Mouse (Mus musculus) v-Abl transformed pro-B cells (cell line): ENCODE measurements around the gene Npepps.
"Not testable (repeated sequence)": the region's sequence is repeated elsewhere in the genome, so short reads cannot be mapped to it uniquely, and the experiment has no call there.

Experiments used
- in situ Hi-C, 2 experiments: fragments of 400-800 bp; cut with MboI; formaldehyde crosslinking; loops; one replicate each; pipeline ENCODE4 v1.15.1; 2025; ENCODE audit not compliant: unreplicated experiment in 2 of 2

Npepps gene

GRCm38 (mm10) chr11:97249649-97250048, 30.8 kb downstream of the Npepps start:
- in situ Hi-C loops: not testable (repeated sequence)

DNA sequence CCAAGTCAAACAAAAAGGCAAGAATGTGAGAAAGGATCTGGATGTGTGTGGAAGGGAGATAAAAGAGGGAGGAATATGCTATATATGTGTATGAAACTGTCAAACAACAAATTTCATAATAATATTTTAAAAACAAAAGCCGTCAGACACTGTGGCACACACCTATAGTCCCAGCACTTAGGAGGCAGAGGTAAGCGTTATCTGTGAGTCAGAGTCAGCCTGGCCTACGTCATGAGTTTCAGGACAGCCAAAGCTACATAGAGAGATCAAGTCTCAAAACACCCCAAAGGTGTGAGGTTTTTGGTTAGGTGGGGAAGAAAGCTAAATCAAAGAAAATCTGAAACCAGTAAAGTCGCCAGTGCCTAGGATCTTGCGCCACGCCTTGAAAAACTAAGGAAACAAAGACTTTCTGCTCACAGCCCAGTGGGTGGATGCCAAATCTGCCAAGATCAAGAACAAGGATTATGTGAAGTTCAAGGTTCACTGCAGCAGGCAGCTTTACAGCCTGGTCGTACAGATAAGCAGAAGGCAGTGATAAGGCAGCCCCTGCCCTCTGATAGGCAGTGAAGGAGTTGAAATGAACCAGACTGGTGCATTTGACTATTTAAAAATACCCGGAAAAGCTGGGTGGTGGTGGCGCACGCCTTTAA, 33.8 kb downstream of the Npepps start:
- in situ Hi-C loops: no loop called here

- in situ Hi-C loops: no loop called here
These were observed 39.1 kb downstream of the Npepps start for GRCm38 (mm10) chr11:97241321-97241720.

DNA sequence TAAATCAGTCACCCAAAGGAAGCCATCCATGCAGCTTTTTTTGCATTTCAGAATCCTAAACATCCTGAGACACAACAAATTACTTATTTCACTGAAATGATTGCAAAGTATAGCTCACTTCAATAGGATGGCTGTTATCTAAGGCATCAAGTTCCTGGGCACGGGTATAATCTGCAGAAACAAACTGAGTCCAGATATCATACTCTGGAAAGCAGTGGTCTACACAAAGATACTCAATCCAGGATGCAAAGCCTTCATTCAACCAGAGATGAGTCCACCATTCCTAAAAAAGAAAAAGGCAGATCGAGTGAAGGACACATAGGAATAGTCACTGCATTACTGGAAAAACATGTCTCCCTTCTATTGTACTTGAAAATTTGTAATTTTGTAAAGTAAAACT, 42.5 kb downstream of the Npepps start:
- in situ Hi-C loops: no loop called here

GRCm38 (mm10) chr11:97232436-97232835, 48.0 kb downstream of the Npepps start:
- in situ Hi-C loops: no loop called here

DNA sequence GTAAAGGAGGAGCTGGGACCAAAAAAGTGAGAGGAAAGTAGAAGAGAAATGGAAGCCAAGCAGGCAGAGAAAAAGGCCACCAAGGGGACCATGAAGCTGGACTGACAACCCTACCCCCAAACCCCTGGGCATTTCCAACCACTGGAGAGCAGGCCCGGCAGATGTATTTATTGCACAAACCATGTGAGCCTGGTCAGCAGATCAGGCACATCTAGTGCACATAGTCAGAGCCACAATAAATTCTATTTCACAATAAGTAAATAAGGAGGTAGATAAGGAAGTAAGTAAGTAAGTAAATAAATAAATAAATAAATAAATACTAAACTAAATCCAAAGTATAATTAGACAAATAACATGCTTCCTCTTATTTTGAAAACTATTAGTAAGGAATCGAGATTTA, 51.0 kb downstream of the Npepps start:
- in situ Hi-C loops: no loop called here

DNA sequence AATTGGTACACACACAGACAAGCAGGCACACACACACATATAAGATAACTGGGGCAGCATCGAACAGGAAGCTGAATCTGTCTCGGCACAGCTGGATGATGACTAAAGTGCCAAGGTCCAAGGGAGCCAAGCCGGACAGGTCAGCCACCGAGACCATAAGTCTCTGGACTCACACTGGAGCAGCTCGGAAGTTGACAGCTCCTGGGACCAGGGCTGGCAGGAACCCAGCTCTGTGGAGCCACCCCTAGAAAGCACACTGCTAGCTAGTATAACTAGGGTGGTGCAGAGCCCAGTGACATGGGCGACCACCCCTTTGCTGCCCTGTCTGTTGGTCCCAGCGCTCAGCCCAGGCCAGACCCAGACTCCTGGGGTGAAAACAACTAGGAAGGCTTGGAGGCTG, 51.5 kb downstream of the Npepps start:
- in situ Hi-C loops: no loop called here

GRCm38 (mm10) chr11:97226131-97226530, 54.3 kb downstream of the Npepps start:
- in situ Hi-C loops: no loop called here

- in situ Hi-C loops: no loop called here
These were observed 57.0 kb downstream of the Npepps start for GRCm38 (mm10) chr11:97223485-97223884.

DNA sequence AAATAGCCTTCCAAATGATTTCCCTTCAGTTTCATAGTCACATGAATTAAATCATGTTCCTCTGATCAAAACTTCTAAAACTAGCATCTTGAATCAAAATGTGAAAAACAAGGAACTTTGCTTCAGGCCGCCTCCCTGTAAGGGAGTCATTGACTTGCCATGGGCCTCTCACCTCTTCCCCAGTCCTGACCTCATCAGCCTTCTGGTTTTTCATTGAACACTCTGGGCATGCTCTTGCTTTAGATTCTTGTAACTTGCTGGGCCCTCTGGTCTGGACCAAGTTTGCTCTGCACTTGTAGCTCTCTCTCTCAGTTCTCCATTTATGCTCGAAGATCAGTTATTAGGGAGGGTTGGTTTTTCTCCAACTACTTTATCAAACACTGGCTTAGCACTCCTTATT, 58.8 kb downstream of the Npepps start:
- in situ Hi-C loops: no loop called here

DNA sequence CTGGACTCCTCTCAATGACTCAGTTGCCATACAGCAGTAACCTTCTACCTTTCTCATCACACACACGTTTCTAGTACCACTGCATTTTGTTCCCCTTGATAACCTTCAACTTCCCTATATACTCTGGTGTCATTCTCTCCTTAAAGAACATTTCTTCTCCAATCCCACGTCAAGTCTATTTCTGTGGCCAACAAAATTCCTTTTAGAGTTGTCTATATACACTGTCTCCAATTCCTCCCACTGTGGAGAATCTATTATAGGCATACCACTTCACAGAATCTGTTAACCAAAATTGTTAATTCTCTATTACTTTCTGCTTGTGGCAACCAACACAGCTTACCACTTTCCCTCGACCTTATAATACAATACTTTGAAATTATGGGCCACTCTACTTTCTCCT, 60.2 kb downstream of the Npepps start:
- in situ Hi-C loops: no loop called here

GRCm38 (mm10) chr11:97214411-97214810, 66.0 kb downstream of the Npepps start:
- in situ Hi-C loops: no loop called here

GRCm38 (mm10) chr11:97210728-97211400, 69.6 kb downstream of the Npepps start:
- in situ Hi-C loops: no loop called here

GRCm38 (mm10) chr11:97207011-97207422, 73.4 kb downstream of the Npepps start:
- in situ Hi-C loops: no loop called here

DNA sequence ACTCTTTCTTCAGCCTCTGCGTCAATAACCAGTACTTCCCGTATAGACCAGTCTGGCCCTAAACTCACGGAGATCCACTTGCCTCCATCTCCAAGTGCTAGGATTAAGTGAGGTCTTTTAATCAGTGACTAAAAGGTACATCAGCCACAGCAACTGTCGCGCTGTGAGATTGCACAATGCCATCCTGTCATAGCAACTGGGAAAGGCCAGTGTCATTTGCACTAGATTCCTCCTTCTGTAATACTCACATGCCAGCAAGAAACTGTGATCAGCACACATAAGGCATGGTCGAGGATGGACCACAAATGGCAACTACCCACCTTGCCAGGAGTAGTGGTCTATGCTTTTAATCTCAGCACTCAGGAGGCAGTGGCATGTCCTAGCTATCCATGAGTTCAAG, 80.9 kb downstream of the Npepps start:
- in situ Hi-C loops: loop anchor here (5.0 to 10.0 kb wide), 2 partner anchors 113 to 115 kb away; partner anchors contain the start of gene Mrpl45 (in 1 of the 2)

GRCm38 (mm10) chr11:97198601-97199000, 81.8 kb downstream of the Npepps start:
- in situ Hi-C loops: loop anchor here (5.0 to 10.0 kb wide), 2 partner anchors 114 to 116 kb away; partner anchors contain the start of gene Mrpl45 (in 1 of the 2)

DNA sequence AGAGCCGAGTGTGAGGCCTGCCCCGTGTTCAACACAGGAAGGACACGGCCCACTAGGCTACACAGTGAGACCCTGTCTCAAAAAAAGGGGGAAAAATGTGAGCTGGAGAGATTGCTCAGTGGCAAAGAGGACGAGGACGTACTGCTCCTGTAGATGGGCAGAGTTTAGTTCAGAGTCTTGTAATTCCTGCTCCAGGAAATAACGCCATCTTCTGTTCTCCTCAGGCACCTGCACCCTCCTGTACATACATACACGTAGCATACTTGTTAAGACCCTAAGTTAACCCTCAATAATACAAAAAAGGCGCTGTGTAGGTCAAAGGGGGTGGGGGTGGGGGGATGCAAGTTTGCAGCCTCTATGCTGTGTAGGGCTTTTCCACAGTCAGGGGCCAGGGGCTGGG, 83.4 kb downstream of the Npepps start:
- in situ Hi-C loops: loop anchor here (5.0 to 10.0 kb wide), 2 partner anchors 115 to 118 kb away; partner anchors contain the start of gene Mrpl45 (in 1 of the 2)

DNA sequence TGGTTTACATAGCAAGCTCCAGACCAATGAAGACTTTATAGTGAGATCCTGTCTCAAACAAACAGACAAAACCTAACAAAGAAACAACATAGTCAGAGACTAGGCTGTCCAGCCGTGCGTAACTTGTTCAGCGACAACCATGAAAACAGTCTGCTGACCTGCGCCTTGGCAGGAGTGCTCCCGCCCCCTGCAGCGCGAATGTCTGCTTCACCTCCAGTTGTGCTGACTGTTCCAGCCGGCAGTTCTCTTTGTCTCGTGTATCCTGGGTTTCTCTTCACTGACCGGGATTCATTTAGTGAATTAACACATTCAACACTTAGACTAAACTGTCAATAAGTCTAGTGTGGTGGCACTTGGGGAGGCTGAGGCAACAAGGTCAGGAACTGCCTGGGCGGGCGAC, 83.9 kb downstream of the Npepps start:
- in situ Hi-C loops: loop anchor here (5.0 to 10.0 kb wide), 2 partner anchors 116 to 118 kb away; partner anchors contain the start of gene Mrpl45 (in 1 of the 2)

DNA sequence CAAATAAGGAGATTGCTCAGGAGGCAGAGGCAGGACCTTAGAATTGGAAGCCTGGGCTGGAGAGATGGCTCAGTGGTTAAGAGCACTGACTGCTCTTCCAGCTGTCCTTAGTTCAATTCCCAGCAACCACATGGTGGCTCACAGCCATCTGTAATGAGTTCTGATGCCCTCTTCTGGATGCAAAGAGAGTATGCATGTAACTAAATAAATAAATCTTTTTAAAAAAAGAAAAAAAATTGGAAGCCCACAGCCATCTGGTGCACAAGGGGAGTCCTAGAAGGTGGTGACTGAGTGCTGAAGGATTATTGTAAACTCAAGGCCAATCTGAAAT, 87.9 kb downstream of the Npepps start:
- in situ Hi-C loops: loop anchor here in 1 of 2 experiments (10.0 kb wide), 1 partner anchor 122 kb away; the partner anchor contains the start of gene Mrpl45

GRCm38 (mm10) chr11:97191915-97192620, 88.4 kb downstream of the Npepps start:
- in situ Hi-C loops: loop anchor here in 1 of 2 experiments (10.0 kb wide), 1 partner anchor 123 kb away; the partner anchor contains the start of gene Mrpl45

DNA sequence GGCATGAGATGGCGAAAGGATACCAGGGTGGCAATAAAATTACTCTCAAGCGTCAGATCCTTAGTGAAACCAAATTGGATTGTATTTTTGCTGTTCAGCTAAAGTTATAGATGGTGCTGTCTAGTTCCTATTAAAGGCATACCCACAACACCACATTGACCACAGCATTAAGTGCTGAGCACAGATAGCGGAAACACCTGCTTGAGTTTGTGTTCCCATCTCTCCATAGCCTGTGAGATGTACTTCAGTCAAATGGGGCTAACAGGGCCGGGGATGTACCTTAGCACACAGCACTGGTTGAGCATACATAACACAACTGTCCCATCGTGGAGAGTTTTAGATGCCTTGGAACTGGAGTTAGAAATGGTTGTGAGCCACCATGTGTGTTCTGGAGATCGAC, 89.4 kb downstream of the Npepps start:
- in situ Hi-C loops: loop anchor here in 1 of 2 experiments (10.0 kb wide), 1 partner anchor 124 kb away; the partner anchor contains the start of gene Mrpl45
